Mouse (Mus musculus): ENCODE measurements around the gene Zfp385b.

GRCm38 (mm10) chr2:77758403-77759071 lies 60.9 kb downstream of the Zfp385b start:
- TF ChIP-seq POLR2A (IDR thresholded peaks at IDR 0.05; ENCODE audit: borderline replicate concordance, control insufficient read depth, low read depth, low read length) (no peak), CTCF (IDR thresholded peaks at IDR 0.05; ENCODE audit: control insufficient read depth, insufficient read depth, low read length) (no peak)
